In genomic region chr15:99813639-99814038, GRCm38 (mm10) we compare ENCODE assay signal across 26 mouse cellular contexts.
"Had no signal": no experiment of that assay in that cellular context is flagged by ENCODE, and none has a peak within 500 bp of the region (broad histone marks: within the 10 kb centered on the region; RNA-seq: fewer than 3 reads in every experiment).

No protein-coding gene starts in this region.

- DNase-seq: cerebellum, postnatal 10 days; cerebellum, postnatal 14 days; cerebellum, postnatal 25 days; cerebellum, postnatal 36 days; embryo, embryonic 11 days; forebrain, postnatal 0 days; gastrocnemius, adult 2 months; gastrocnemius, postnatal 10 days; gastrocnemius, postnatal 14 days; gastrocnemius, postnatal 25 days; gastrocnemius, postnatal 36 days; heart, adult 11 months; heart, adult 18-20 months; heart, adult 2 months had no signal

- H3K9me3 ChIP-seq: embryonic facial prominence, embryonic 15.5 days; forebrain, embryonic 12.5 days; forebrain, embryonic 13.5 days; forebrain, embryonic 15.5 days; heart, embryonic 10.5 days had no signal

- H3K27me3 ChIP-seq: embryonic facial prominence, embryonic 12.5 days; embryonic facial prominence, embryonic 13.5 days; embryonic facial prominence, embryonic 15.5 days; forebrain, embryonic 12.5 days; forebrain, embryonic 13.5 days; forebrain, embryonic 15.5 days had no signal

- ATAC-seq: forebrain, embryonic 13.5 days; forebrain, embryonic 14.5 days; forebrain, embryonic 15.5 days; forebrain, embryonic 16.5 days; forebrain, postnatal 0 days had no signal

- H3K4me3 ChIP-seq: embryonic facial prominence, embryonic 10.5 days; embryonic facial prominence, embryonic 12.5 days; embryonic facial prominence, embryonic 13.5 days; embryonic facial prominence, embryonic 15.5 days; erythroblast, embryonic 14.5 days; forebrain, embryonic 10.5 days; forebrain, embryonic 12.5 days; forebrain, embryonic 13.5 days; forebrain, embryonic 15.5 days; gastrocnemius, adult 2 months; heart, adult 2 months; heart, embryonic 10.5 days had no signal

- H3K36me3 ChIP-seq: forebrain, embryonic 15.5 days had no signal

- H3K27ac ChIP-seq: embryonic facial prominence, embryonic 10.5 days; embryonic facial prominence, embryonic 12.5 days; embryonic facial prominence, embryonic 15.5 days; forebrain, embryonic 10.5 days; forebrain, embryonic 12.5 days; forebrain, embryonic 13.5 days; forebrain, embryonic 15.5 days; heart, adult 2 months; heart, embryonic 10.5 days had no signal

- H3K4me2 ChIP-seq: embryonic facial prominence, embryonic 12.5 days; embryonic facial prominence, embryonic 13.5 days; embryonic facial prominence, embryonic 15.5 days; forebrain, embryonic 12.5 days; forebrain, embryonic 13.5 days; forebrain, embryonic 15.5 days had no signal

- H3K9ac ChIP-seq: embryonic facial prominence, embryonic 12.5 days; embryonic facial prominence, embryonic 13.5 days; embryonic facial prominence, embryonic 15.5 days; forebrain, embryonic 12.5 days; forebrain, embryonic 13.5 days; forebrain, embryonic 15.5 days; forebrain, postnatal 0 days had no signal
